Mouse (Mus musculus) spleen, postnatal 36 days (tissue): ENCODE measurements around the gene Rcl1.

Experiments used
- DNase-seq, 2 experiments: peaks; one replicate each; pipeline ENCODE4 v3.0.0; 2022; ENCODE audit warnings: low spot score in 2 of 2, mixed read lengths in 1 of 2

Rcl1 gene

GRCm38 (mm10) chr19:29151443-29151842 lies 50.3 kb downstream of the Rcl1 start:
- DNase-seq, result no peak

- no peak for DNase-seq
Observed at GRCm38 (mm10) chr19:29155552-29155951, 54.4 kb downstream of the Rcl1 start.

- DNase-seq, result no peak
Observed at GRCm38 (mm10) chr19:29156417-29156816, 55.2 kb downstream of the Rcl1 start.

- DNase-seq, result no peak
Observed at GRCm38 (mm10) chr19:29157678-29158466, 56.7 kb downstream of the Rcl1 start.

GRCm38 (mm10) chr19:29158486-29158885 lies 57.3 kb downstream of the Rcl1 start:
- no peak for DNase-seq

- DNase-seq, result no peak
Observed at GRCm38 (mm10) chr19:29163817-29164527, 62.8 kb downstream of the Rcl1 start.

- DNase-seq, result no peak
Observed at GRCm38 (mm10) chr19:29164528-29165166, 63.5 kb downstream of the Rcl1 start.

- DNase-seq, result no peak
Observed at GRCm38 (mm10) chr19:29167938-29168337, 66.8 kb downstream of the Rcl1 start.

- DNase-seq, result no peak
Observed at GRCm38 (mm10) chr19:29180336-29180735, 79.2 kb downstream of the Rcl1 start.

GRCm38 (mm10) chr19:29182166-29182565 lies 81.0 kb downstream of the Rcl1 start:
- no peak for DNase-seq

GRCm38 (mm10) chr19:29185122-29185521 lies 83.9 kb downstream of the Rcl1 start:
- DNase-seq, result no peak

- DNase-seq, result no peak
Observed at GRCm38 (mm10) chr19:29185552-29186232, 84.5 kb downstream of the Rcl1 start.

- no peak for DNase-seq
Observed at GRCm38 (mm10) chr19:29188879-29189278, 87.7 kb downstream of the Rcl1 start.
